Mouse (Mus musculus): ENCODE data around the gene Disp1. TPM values are rescaled to one million over a fixed set of nuclear protein-coding genes. Genes with fewer than 3 reads are reported as not detected.

Gene Disp1
- total RNA-seq, 4 experiments from 2014 or later, result 6.9 to 8.5 (median 7.4) TPM

DNA sequence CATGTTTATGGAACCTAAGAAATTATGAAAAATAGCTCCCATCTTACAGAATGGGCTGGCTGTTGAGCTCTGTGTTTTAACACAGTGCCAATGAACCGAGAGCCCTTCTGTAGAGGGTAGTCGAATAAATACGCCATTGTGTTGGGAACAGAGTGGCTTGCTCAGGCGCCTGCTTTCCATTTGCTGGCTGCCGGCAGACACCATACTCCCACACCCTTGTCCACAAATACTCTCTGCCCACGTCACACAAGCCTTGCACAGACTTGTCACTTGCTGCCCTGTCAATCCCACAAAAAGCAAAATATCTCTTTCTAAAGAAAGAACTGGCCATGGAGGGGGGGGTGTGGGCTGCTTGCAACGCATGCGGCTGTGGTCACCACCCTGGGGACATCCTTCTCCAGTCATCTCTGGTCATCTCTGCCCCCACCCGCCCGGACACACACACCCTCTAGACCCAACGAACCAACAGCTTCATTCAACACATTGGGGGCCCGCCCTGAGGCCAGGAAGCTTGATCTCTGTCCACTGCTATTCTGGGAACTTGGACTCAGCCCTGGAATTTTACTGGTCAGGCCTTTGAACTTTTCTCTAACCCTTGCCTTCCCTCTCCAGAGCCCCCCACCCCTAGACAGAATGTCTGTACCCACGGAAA lies 178.0 kb downstream of the Disp1 start:
- DNase-seq (ENCODE audit: low spot score in 2 of 2), result peak in 1 of 2 experiments; percentile 71

DNA sequence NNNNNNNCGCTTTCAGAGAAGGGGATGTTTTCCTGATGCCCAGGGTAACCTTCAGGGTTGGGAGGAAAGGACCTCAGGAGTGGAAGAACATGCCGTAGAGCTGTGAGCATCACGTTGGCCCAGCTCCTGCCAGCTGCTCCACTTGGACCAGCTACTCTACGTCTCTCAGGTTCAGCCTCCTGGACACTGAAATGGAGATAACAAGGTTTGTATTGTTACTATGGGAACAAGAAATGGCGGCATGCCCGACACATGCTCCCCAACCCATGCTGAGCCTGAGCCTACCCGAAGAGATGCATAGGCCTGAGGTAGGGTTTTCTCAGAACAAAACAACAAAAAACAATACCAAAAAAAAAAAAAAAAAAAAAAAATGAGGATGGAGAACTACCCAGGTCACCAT lies 179.6 kb downstream of the Disp1 start:
- DNase-seq (ENCODE audit: low spot score in 2 of 2), result no peak

DNA sequence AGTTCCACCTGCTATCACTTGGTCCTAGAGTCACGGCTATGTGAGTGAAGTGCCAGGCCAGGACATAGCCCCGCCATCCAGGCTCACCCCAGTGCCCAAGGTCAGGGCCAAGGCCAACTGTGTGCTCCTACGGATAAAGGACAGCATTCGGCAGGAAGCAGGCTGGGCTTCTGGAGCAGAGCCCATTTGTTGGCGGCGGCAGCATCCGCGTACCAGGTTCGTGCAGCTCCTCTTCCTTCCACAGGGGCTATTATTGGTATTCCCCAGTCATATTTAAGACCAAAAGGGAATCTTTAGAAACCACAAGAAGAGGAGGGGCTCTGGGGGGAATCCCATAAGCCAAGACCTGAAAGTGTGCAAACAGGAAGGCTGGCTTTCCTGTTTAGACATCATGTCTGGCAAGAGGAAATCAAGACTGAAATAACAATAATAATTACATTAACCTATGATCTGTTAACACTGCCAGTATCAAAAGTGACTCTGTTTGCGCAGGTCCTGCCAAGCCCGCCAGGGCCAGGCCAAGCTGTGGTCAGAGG lies 180.4 kb downstream of the Disp1 start:
- no peak for DNase-seq (ENCODE audit: low spot score in 2 of 2)

DNA sequence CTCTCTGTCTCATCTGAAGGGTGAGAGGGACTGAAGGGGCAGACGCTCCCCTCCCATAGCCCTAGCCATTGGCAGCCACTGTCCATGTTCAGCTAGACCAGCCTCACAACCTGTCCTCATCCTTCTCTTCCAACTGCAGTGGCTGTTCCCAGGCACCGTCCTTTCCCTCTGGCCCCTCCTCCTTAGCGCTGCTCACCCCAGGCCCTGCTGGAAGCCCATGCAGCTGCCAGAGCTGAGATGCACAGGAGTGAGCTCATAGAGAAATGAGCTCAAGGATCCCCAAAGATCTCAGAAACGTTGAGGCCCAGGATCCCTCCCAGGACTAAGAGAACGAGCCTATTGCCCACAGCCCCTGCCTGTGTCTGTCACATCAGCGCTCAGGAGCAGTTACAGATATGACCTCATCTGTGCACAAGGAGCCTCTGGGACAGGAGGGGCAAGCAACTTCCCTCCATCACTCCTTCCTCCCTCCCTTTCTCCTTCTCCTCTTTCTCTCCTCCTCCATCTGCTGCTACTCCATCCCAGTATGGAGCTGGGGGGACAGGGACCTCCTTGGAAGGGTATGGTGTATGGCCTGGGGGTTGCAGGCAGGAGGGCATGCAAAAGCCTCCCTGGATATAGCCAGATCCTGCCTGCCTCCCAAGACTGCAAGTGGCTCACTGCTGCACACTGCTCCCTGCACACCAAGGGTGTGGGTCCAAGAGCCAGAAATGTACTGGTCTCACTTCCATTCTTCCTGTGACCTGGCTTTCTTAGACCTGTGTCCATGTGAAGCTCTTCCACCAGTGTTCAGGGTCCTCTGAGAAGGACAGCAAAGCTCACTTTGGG lies 181.2 kb downstream of the Disp1 start:
- no peak for DNase-seq (ENCODE audit: low spot score in 2 of 2)

DNA sequence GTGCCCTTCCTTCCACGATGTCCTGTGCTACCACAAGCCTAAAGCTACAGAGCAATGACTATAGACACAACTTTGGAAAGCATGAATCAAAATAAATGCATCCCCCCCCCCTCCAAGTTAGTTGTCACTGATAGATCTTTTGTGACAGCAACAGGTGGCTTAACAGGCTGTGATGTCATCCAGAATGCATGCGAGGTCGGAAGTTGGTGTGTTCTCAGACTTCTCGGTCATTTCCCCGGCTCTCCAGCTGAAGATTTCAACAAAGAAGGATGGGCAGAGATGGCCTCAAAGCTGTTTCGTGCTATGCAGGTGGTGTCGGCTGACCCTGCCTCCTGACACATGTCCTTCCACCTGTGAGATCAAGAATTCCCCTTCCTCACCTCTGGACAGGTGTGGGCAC lies 181.9 kb downstream of the Disp1 start:
- DNase-seq (ENCODE audit: low spot score in 2 of 2), result no peak

Small RNA genes within 50 kb of the gene (microRNA-seq; reads per million reads assigned to microRNA genes)
- 0 reads per million in 2 experiments for gene Gm24975

Other genes starting within 250 kb of the Disp1 start
- gene Aida, start 75.1 kb upstream of the Disp1 start, total RNA-seq (2022), result 10 to 100 TPM; 53.4 to 57.2 (median 55.8) TPM
- 10 to 100 TPM; 54.5 to 60.1 (median 57.4) TPM for gene Brox, start 75.7 kb upstream of the Disp1 start, total RNA-seq (2022)
- gene Mia3, start 148.0 kb upstream of the Disp1 start, total RNA-seq (2022), result 100 to 1,000 TPM; 208 to 241 (median 233) TPM
- gene Taf1a, start 167.5 kb upstream of the Disp1 start, total RNA-seq (2022), result 10 to 100 TPM; 15.0 to 21.5 (median 16.7) TPM
- under 1 TPM in 1 of 4 experiments, not detected in 3; 0.15 TPM for gene Hhipl2, start 196.7 kb upstream of the Disp1 start, total RNA-seq (2022)